Mouse (Mus musculus): ENCODE results near the gene Eid1. TPM values are rescaled to one million over a fixed set of nuclear protein-coding genes. Genes with fewer than 3 reads are reported as not detected.

Gene Eid1
- polyA plus RNA-seq, 1 experiment from 2014 or later, result 120 TPM

DNA sequence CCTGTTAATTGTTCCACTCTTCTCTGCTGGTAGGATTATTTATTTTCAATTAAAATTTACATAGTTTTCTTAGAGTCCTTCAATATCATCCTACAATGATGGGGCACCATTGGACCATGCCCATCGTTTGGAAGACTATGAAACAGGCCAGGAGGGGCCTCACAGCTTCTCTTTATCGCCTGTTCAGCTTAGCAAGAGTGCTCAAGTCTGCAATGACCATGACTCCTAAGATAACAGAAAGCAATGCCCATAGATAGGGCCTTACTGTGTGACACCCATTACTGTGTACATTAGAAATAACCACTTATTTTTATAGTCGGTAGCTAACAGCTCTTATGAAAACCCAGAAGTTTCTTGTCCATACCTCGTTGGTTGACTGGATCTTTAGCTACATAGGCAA, 7.0 kb upstream of the Eid1 start:
- no peak for ATAC-seq (replicated peaks; ENCODE audit: low FRiP score, low read depth)
- no peaks in the 10 kb centered on the region for H3K36me3 ChIP-seq (ENCODE audit: insufficient read depth, low read length)
- 88% methylated on average over 4 of the region's 4 CpGs for WGBS
- DNase-seq (ENCODE audit: low spot score), result no peak
- H3K4me2 ChIP-seq (ENCODE audit: low read length), result no peak overlapping the region
- H3K27me3 ChIP-seq (ENCODE audit: insufficient read depth, low read length), result no peaks in the 10 kb centered on the region
- no peak overlapping the region for H3K9ac ChIP-seq (ENCODE audit: low read depth, low read length)
- H3K4me1 ChIP-seq (replicated peaks; ENCODE audit: insufficient read depth, low read length), result no peaks in the 10 kb centered on the region; the same call in 1 of the 2 replicates
- no peak overlapping the region for H3K4me3 ChIP-seq (replicated peaks; ENCODE audit: low read depth, low read length)
- no peak overlapping the region for H3K27ac ChIP-seq
- no peaks in the 10 kb centered on the region for H3K9me3 ChIP-seq (replicated peaks; ENCODE audit: low read length)
- no peak for TF ChIP-seq CTCF (IDR thresholded peaks at IDR 0.05; ENCODE audit: low read depth)

- 81% methylated on average over 4 of the region's 4 CpGs for WGBS
Measured at GRCm38 (mm10) chr2:125666668-125667067, 6.2 kb upstream of the Eid1 start.

GRCm38 (mm10) chr2:125667184-125667583, 5.7 kb upstream of the Eid1 start:
- H3K4me3 ChIP-seq (replicated peaks; ENCODE audit: low read depth, low read length), result no peak overlapping the region
- no peak overlapping the region for H3K27ac ChIP-seq
- no peaks in the 10 kb centered on the region for H3K27me3 ChIP-seq (ENCODE audit: insufficient read depth, low read length)
- ATAC-seq (replicated peaks; ENCODE audit: low FRiP score, low read depth) (no peak), DNase-seq (ENCODE audit: low spot score) (no peak)
- no peaks in the 10 kb centered on the region for H3K9me3 ChIP-seq (replicated peaks; ENCODE audit: low read length)
- WGBS, result 60% methylated on average over 5 of the region's 5 CpGs
- no peaks in the 10 kb centered on the region for H3K4me1 ChIP-seq (replicated peaks; ENCODE audit: insufficient read depth, low read length)
- peak; percentile 23; the same call in 1 of the 2 replicates for TF ChIP-seq CTCF (IDR thresholded peaks at IDR 0.05; ENCODE audit: low read depth)
- no peak overlapping the region for H3K4me2 ChIP-seq (ENCODE audit: low read length)
- H3K36me3 ChIP-seq (ENCODE audit: insufficient read depth, low read length), result no peaks in the 10 kb centered on the region
- H3K9ac ChIP-seq (ENCODE audit: low read depth, low read length), result no peak overlapping the region

More at GRCm38 (mm10) chr2:125666668-125667067, 6.2 kb upstream of the Eid1 start:
- Histone ChIP-seq H3K9ac (ENCODE audit: low read depth, low read length) (no peak overlapping the region), H3K4me3 (replicated peaks; ENCODE audit: low read depth, low read length) (no peak overlapping the region), H3K36me3 (ENCODE audit: insufficient read depth, low read length) (no peaks in the 10 kb centered on the region), H3K27ac (no peak overlapping the region), H3K4me1 (replicated peaks; ENCODE audit: insufficient read depth, low read length) (no peaks in the 10 kb centered on the region), H3K9me3 (replicated peaks; ENCODE audit: low read length) (no peaks in the 10 kb centered on the region), H3K4me2 (ENCODE audit: low read length) (no peak overlapping the region), H3K27me3 (ENCODE audit: insufficient read depth, low read length) (no peaks in the 10 kb centered on the region)
- ATAC-seq (replicated peaks; ENCODE audit: low FRiP score, low read depth), result no peak
- TF ChIP-seq CTCF (IDR thresholded peaks at IDR 0.05; ENCODE audit: low read depth), result no peak
- no peak for DNase-seq (ENCODE audit: low spot score)

- 79% methylated on average over 7 of the region's 7 CpGs for WGBS
- no peaks in the 10 kb centered on the region for H3K4me1 ChIP-seq (replicated peaks; ENCODE audit: insufficient read depth, low read length)
- H3K36me3 ChIP-seq (ENCODE audit: insufficient read depth, low read length), result no peaks in the 10 kb centered on the region
- no peak overlapping the region for H3K4me3 ChIP-seq (replicated peaks; ENCODE audit: low read depth, low read length)
- no peak overlapping the region for H3K9ac ChIP-seq (ENCODE audit: low read depth, low read length)
- no peak for TF ChIP-seq CTCF (IDR thresholded peaks at IDR 0.05; ENCODE audit: low read depth)
- no peaks in the 10 kb centered on the region for H3K9me3 ChIP-seq (replicated peaks; ENCODE audit: low read length)
- no peak overlapping the region for H3K27ac ChIP-seq
- ATAC-seq (replicated peaks; ENCODE audit: low FRiP score, low read depth) (no peak), DNase-seq (ENCODE audit: low spot score) (no peak)
- H3K4me2 ChIP-seq (ENCODE audit: low read length), result no peak overlapping the region
- no peaks in the 10 kb centered on the region for H3K27me3 ChIP-seq (ENCODE audit: insufficient read depth, low read length)
Measured at GRCm38 (mm10) chr2:125667721-125668120, 5.2 kb upstream of the Eid1 start.

DNA sequence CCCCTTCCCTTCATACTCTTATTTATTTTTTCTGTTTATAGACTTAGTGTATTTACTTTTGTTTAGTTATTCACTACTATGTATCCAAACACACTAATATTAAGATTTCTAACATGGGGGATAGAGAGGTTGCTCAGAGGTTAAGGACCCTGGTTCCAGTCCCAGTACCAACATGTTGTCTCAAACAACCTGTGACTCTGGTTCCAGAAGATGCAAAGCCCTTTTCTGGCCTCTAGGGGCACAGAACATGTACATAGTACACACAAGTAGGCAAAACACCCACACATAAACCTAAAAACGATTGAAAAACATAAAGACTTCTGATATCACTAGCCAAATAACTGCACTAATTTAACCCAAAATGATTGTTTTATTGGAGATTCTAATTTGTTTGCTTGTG, 2.0 kb upstream of the Eid1 start:
- no peaks in the 10 kb centered on the region for H3K27me3 ChIP-seq (ENCODE audit: insufficient read depth, low read length)
- H3K4me2 ChIP-seq (ENCODE audit: low read length), result no peak overlapping the region
- H3K9ac ChIP-seq (ENCODE audit: low read depth, low read length), result no peak overlapping the region
- no peak overlapping the region for H3K27ac ChIP-seq
- H3K4me1 ChIP-seq (replicated peaks; ENCODE audit: insufficient read depth, low read length), result no peaks in the 10 kb centered on the region
- ATAC-seq (replicated peaks; ENCODE audit: low FRiP score, low read depth), result no peak
- TF ChIP-seq CTCF (IDR thresholded peaks at IDR 0.05; ENCODE audit: low read depth), result peak; percentile 46; the same call in 1 of the 2 replicates
- WGBS, result 44% methylated on average over 1 of the region's 1 CpGs
- H3K36me3 ChIP-seq (ENCODE audit: insufficient read depth, low read length), result no peaks in the 10 kb centered on the region
- H3K9me3 ChIP-seq (replicated peaks; ENCODE audit: low read length), result no peaks in the 10 kb centered on the region
- DNase-seq (ENCODE audit: low spot score), result no peak
- H3K4me3 ChIP-seq (replicated peaks; ENCODE audit: low read depth, low read length), result no peak overlapping the region

- Histone ChIP-seq H3K4me1 (replicated peaks; ENCODE audit: insufficient read depth, low read length) (no peaks in the 10 kb centered on the region), H3K4me2 (ENCODE audit: low read length) (peak overlapping the region; percentile 84), H3K27ac (no peak overlapping the region), H3K36me3 (ENCODE audit: insufficient read depth, low read length) (no peaks in the 10 kb centered on the region), H3K4me3 (replicated peaks; ENCODE audit: low read depth, low read length) (peak overlapping the region; percentile 86), H3K27me3 (ENCODE audit: insufficient read depth, low read length) (no peaks in the 10 kb centered on the region), H3K9me3 (replicated peaks; ENCODE audit: low read length) (no peaks in the 10 kb centered on the region), H3K9ac (ENCODE audit: low read depth, low read length) (peak overlapping the region; percentile 89)
- ATAC-seq (replicated peaks; ENCODE audit: low FRiP score, low read depth) (no peak), DNase-seq (ENCODE audit: low spot score) (no peak)
- 21% methylated on average over 8 of the region's 20 CpGs for WGBS
- no peak for TF ChIP-seq CTCF (IDR thresholded peaks at IDR 0.05; ENCODE audit: low read depth)
Measured at GRCm38 (mm10) chr2:125672568-125672956, 333 bp upstream of the Eid1 start.

DNA sequence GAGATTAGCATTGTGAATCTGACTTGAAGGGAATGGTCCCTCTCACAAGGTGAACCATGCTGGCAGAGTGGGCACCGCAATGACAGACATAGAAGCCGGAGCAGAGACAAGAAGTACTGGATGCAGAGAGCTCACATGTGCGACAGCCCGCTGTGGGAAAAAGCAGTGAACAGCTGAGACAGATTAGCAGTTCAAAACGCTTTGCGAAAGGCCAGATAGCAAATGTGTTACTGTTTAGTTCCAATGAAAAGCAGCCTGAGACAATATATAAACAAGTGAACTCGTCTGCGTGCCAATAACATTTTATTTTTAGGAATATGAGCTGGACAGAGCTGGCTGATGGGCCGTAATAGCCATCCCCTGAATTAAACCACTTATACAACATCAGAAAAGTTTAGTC, 8.9 kb downstream of the Eid1 start:
- Histone ChIP-seq H3K4me3 (replicated peaks; ENCODE audit: low read depth, low read length) (no peak overlapping the region), H3K4me2 (ENCODE audit: low read length) (no peak overlapping the region), H3K9ac (ENCODE audit: low read depth, low read length) (no peak overlapping the region), H3K4me1 (replicated peaks; ENCODE audit: insufficient read depth, low read length) (0 out of 2 replicates have a peak, but pooled peaks cover 3% of the 10 kb centered on the region), H3K27me3 (ENCODE audit: insufficient read depth, low read length) (no peaks in the 10 kb centered on the region), H3K36me3 (ENCODE audit: insufficient read depth, low read length) (no peaks in the 10 kb centered on the region), H3K27ac (no peak overlapping the region), H3K9me3 (replicated peaks; ENCODE audit: low read length) (no peaks in the 10 kb centered on the region)
- 74% methylated on average over 9 of the region's 9 CpGs for WGBS
- TF ChIP-seq CTCF (IDR thresholded peaks at IDR 0.05; ENCODE audit: low read depth), result no peak
- DNase-seq (ENCODE audit: low spot score) (peak; percentile 48), ATAC-seq (replicated peaks; ENCODE audit: low FRiP score, low read depth) (no peak)

All from kidney, postnatal 0 days (tissue).